Mouse (Mus musculus): Measurements from ENCODE around the gene Egln3. TPM values are rescaled to one million over a fixed set of nuclear protein-coding genes. Genes with fewer than 3 reads are reported as not detected.

Gene Egln3
- polyA plus RNA-seq, 1 experiment from 2014 or later: 23.0 TPM

- no peak for ATAC-seq (ENCODE audit: low read depth)
- WGBS: 21% methylated on average over 5 of the region's 5 CpGs
Measured at GRCm38 (mm10) chr12:54161468-54162202, 42.0 kb downstream of the Egln3 start.

GRCm38 (mm10) chr12:54160279-54160678 lies 43.4 kb downstream of the Egln3 start:
- Histone ChIP-seq H3K27ac (ENCODE audit: low read length) (no peak overlapping the region), H3K9me3 (ENCODE audit: control insufficient read depth, low read length) (peaks cover 2% of the 10 kb centered on the region; the same call in 1 of the 2 replicates), H3K27me3 (ENCODE audit: control insufficient read depth, insufficient read depth, low read depth, low read length) (no peaks in the 10 kb centered on the region), H3K9ac (ENCODE audit: low read length) (no peak overlapping the region), H3K4me3 (ENCODE audit: low read length) (no peak overlapping the region), H3K4me1 (replicated peaks; ENCODE audit: control insufficient read depth, insufficient read depth, low read length) (peaks cover 26% of the 10 kb centered on the region), H3K36me3 (ENCODE audit: control insufficient read depth, insufficient read depth, low read length) (no peaks in the 10 kb centered on the region), H3K4me2 (ENCODE audit: low read depth, low read length) (no peak overlapping the region)
- no peak for ATAC-seq (ENCODE audit: low read depth)
- WGBS: 68% methylated on average over 2 of the region's 2 CpGs

More at GRCm38 (mm10) chr12:54161468-54162202, 42.0 kb downstream of the Egln3 start:
- Histone ChIP-seq H3K4me3 (ENCODE audit: low read length) (no peak overlapping the region), H3K27me3 (ENCODE audit: control insufficient read depth, insufficient read depth, low read depth, low read length) (no peaks in the 10 kb centered on the region), H3K4me2 (ENCODE audit: low read depth, low read length) (no peak overlapping the region; the same call in 1 of the 2 replicates), H3K36me3 (ENCODE audit: control insufficient read depth, insufficient read depth, low read length) (no peaks in the 10 kb centered on the region), H3K4me1 (replicated peaks; ENCODE audit: control insufficient read depth, insufficient read depth, low read length) (peaks cover 26% of the 10 kb centered on the region), H3K9me3 (ENCODE audit: control insufficient read depth, low read length) (no peaks in the 10 kb centered on the region), H3K9ac (ENCODE audit: low read length) (no peak overlapping the region), H3K27ac (ENCODE audit: low read length) (peak overlapping the region; percentile 94; the same call in 1 of the 2 replicates)

GRCm38 (mm10) chr12:54154771-54155170 lies 48.9 kb downstream of the Egln3 start:
- Histone ChIP-seq H3K9me3 (ENCODE audit: control insufficient read depth, low read length) (peaks cover 2% of the 10 kb centered on the region; the same call in 1 of the 2 replicates), H3K4me1 (replicated peaks; ENCODE audit: control insufficient read depth, insufficient read depth, low read length) (no peaks in the 10 kb centered on the region), H3K27me3 (ENCODE audit: control insufficient read depth, insufficient read depth, low read depth, low read length) (no peaks in the 10 kb centered on the region), H3K9ac (ENCODE audit: low read length) (no peak overlapping the region), H3K4me3 (ENCODE audit: low read length) (no peak overlapping the region), H3K27ac (ENCODE audit: low read length) (no peak overlapping the region), H3K4me2 (ENCODE audit: low read depth, low read length) (no peak overlapping the region), H3K36me3 (ENCODE audit: control insufficient read depth, insufficient read depth, low read length) (no peaks in the 10 kb centered on the region)
- WGBS: 67% methylated on average over 1 of the region's 1 CpGs
- no peak for ATAC-seq (ENCODE audit: low read depth)

- no peaks in the 10 kb centered on the region for H3K4me1 ChIP-seq (replicated peaks; ENCODE audit: control insufficient read depth, insufficient read depth, low read length)
- H3K36me3 ChIP-seq (ENCODE audit: control insufficient read depth, insufficient read depth, low read length): no peaks in the 10 kb centered on the region
- ATAC-seq (ENCODE audit: low read depth): no peak
- H3K27me3 ChIP-seq (ENCODE audit: control insufficient read depth, insufficient read depth, low read depth, low read length): no peaks in the 10 kb centered on the region
- no peak overlapping the region for H3K27ac ChIP-seq (ENCODE audit: low read length)
- H3K9ac ChIP-seq (ENCODE audit: low read length): no peak overlapping the region
- 24% methylated on average over 12 of the region's 12 CpGs for WGBS
- H3K4me2 ChIP-seq (ENCODE audit: low read depth, low read length): no peak overlapping the region
- no peak overlapping the region for H3K4me3 ChIP-seq (ENCODE audit: low read length)
- H3K9me3 ChIP-seq (ENCODE audit: control insufficient read depth, low read length): no peaks in the 10 kb centered on the region
Measured at GRCm38 (mm10) chr12:54146943-54147556, 56.6 kb downstream of the Egln3 start.

All from lung, embryonic 16.5 days (tissue).